Comparison of ENCODE assay signal across 2 mouse cellular contexts in genomic region chr15:99093291-99094258, GRCm38 (mm10).
TF ChIP-seq lines count a peak whose summit lies in the region.

No protein-coding gene starts in this region.

TF ChIP-seq in CH12.LX, 34 proteins besides CTCF, POLR2A, EP300 and RAD21 (continued from another document):
- peak; percentile 73 for TF ChIP-seq ZNF384 (IDR thresholded peaks at IDR 0.05; ENCODE audit: low read depth, low read length)
- TF ChIP-seq ZC3H11A (IDR thresholded peaks at IDR 0.05; ENCODE audit: low read depth, low read length): no peak
- no peak for TF ChIP-seq MYC (IDR thresholded peaks at IDR 0.05; ENCODE audit: low read depth, low read length)

TF ChIP-seq in ES-E14, 5 proteins besides CTCF, POLR2A, EP300 and RAD21 (continued from another document):
- TF ChIP-seq ZNF384 (IDR thresholded peaks at IDR 0.05; ENCODE audit: low read depth, low read length): peak; percentile 96
TF ChIP-seq in ES-E14: peak in this region for 1.
